Mouse (Mus musculus) midbrain, embryonic 15.5 days (tissue): ENCODE measurements around the gene Icam1. TPM values are rescaled to one million over a fixed set of nuclear protein-coding genes. Genes with fewer than 3 reads are reported as not detected.
A peak's percentile ranks its signal among the peaks of the same experiment; 100 is the strongest.
"Not testable (repeated sequence)": the region's sequence is repeated elsewhere in the genome, so short reads cannot be mapped to it uniquely, and the experiment has no call there.

ENCODE experiments used
- ATAC-seq: fragments of 200-750 bp; cut with Nextera tagmentation; replicated peaks from 2 replicates; pipeline ENCODE4 v1.8.0; 2017; ENCODE audit warnings: moderate TSS enrichment
- H3K27ac ChIP-seq: fragments of 300-500 bp; sonication (generic); 2 replicates; pipeline ENCODE4 v1.5.1; 2015; ENCODE audit warnings: mild to moderate bottlenecking, inconsistent platforms
- H3K27me3 ChIP-seq: fragments of 300-500 bp; sonication (generic); replicated peaks from 2 replicates; pipeline ENCODE4 v1.6.1; 2015; ENCODE audit warnings: inconsistent platforms
- H3K36me3 ChIP-seq: fragments of 300-500 bp; sonication (generic); replicated peaks from 2 replicates; pipeline ENCODE4 v1.6.1; 2015; ENCODE audit warnings: inconsistent platforms
- H3K4me1 ChIP-seq: fragments of 300-500 bp; sonication (generic); 2 replicates; pipeline ENCODE4 v1.6.1; 2015; ENCODE audit warnings: inconsistent platforms
- H3K4me2 ChIP-seq: fragments of 300-500 bp; sonication (generic); 2 replicates; pipeline ENCODE4 v1.6.1; 2015; ENCODE audit warnings: inconsistent platforms, mild to moderate bottlenecking, moderate library complexity
- H3K4me3 ChIP-seq: fragments of 300-500 bp; sonication (generic); 2 replicates; pipeline ENCODE4 v1.5.1; 2015; ENCODE audit warnings: mild to moderate bottlenecking, inconsistent platforms
- H3K9ac ChIP-seq: fragments of 300-500 bp; sonication (generic); 2 replicates; pipeline ENCODE4 v1.6.1; 2015; ENCODE audit warnings: mild to moderate bottlenecking, inconsistent platforms
- H3K9me3 ChIP-seq: fragments of 300-500 bp; sonication (generic); 2 replicates; pipeline ENCODE4 v1.6.1; 2016; ENCODE audit warnings: inconsistent platforms
- WGBS: fragments of 180-500 bp; shearing (Covaris S2); methylation state at CpG from one replicate; pipeline ENCODE4 v1.1.7; 2015; ENCODE audit warnings: mixed read lengths; 5-methylcytosine and 5-hydroxymethylcytosine counted together
- polyA plus RNA-seq: library from polyadenylated mRNA; unstranded; fragments of >200 nt; fragmentation: Nextera tagmentation; extraction: Ambion mirVana; gene quantifications from 2 replicates; pipeline ENCODE4 v1.2.1, GENCODE M21; 2015

The Icam1 gene
- polyA plus RNA-seq, 1 experiment from 2014 or later = 3.3 TPM

DNA sequence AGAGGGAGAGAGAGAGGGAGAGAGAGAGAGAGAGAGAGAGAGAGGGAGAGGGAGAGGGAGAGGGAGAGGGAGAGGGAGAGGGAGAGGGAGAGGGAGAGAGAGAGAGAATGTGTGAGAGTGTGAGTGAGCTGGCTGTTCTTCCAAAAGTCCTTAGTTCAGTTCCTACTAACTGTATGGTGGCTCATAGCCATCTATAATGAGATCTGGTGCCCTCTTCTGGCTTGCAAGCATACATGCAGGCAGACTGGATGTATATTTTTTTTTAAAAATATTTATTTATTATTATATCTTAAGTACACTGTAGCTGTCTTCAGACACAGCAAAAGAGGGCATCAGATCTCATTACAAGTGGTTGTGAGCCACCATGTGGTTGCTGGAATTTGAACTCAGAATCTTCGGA, 17.4 kb upstream of the Icam1 start:
- H3K4me3 ChIP-seq, H3K9ac ChIP-seq, H3K27ac ChIP-seq, H3K4me2 ChIP-seq, H3K4me1 ChIP-seq, H3K36me3 ChIP-seq, ATAC-seq, H3K27me3 ChIP-seq, H3K9me3 ChIP-seq: not testable (repeated sequence)
- 85% methylated on average over 1 of the region's 1 CpGs for WGBS

GRCm38 (mm10) chr9:21000811-21001210, 15.0 kb upstream of the Icam1 start:
- H3K4me3 ChIP-seq = no peak overlapping the region
- peaks cover 14% of the 10 kb centered on the region for H3K4me1 ChIP-seq
- no peaks in the 10 kb centered on the region for H3K9me3 ChIP-seq
- no peak overlapping the region for H3K27ac ChIP-seq
- no peak overlapping the region for H3K9ac ChIP-seq
- no peaks in the 10 kb centered on the region for H3K27me3 ChIP-seq
- H3K4me2 ChIP-seq = no peak overlapping the region
- no peak for ATAC-seq
- peaks cover 7% of the 10 kb centered on the region; the same call in 1 of the 2 replicates for H3K36me3 ChIP-seq

- Histone ChIP-seq H3K27me3 (no peaks in the 10 kb centered on the region), H3K9ac (no peak overlapping the region), H3K36me3 (peaks cover 13% of the 10 kb centered on the region; the same call in 1 of the 2 replicates), H3K9me3 (no peaks in the 10 kb centered on the region), H3K27ac (no peak overlapping the region), H3K4me3 (peak overlapping the region; percentile 63; the same call in 1 of the 2 replicates), H3K4me2 (no peak overlapping the region; the same call in 1 of the 2 replicates), H3K4me1 (peaks cover 14% of the 10 kb centered on the region)
- WGBS = 80% methylated on average over 6 of the region's 6 CpGs
- no peak for ATAC-seq
These were observed 14.1 kb upstream of the Icam1 start for GRCm38 (mm10) chr9:21001651-21002200.

DNA sequence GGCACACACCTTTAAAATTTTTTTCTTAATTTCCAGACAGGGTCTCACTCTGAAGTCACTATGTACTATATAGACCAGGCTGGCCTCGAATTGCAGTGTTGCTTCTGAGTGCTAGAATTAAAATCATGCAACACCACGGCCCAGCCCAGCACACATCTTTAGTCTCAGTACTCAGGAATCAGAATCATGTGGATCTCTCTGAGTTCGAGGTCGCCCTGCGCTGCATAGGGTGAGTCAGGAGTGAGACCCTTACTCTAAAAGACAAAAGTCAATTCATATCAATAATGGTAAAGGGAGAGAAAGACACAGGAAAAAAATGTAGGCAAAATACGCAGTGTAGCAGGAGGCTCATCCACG, 13.5 kb upstream of the Icam1 start:
- no peaks in the 10 kb centered on the region for H3K9me3 ChIP-seq
- peak overlapping the region; percentile 61 for H3K9ac ChIP-seq
- peak; percentile 63 for ATAC-seq
- H3K4me1 ChIP-seq = peaks cover 14% of the 10 kb centered on the region
- no peaks in the 10 kb centered on the region for H3K27me3 ChIP-seq
- H3K4me2 ChIP-seq = peak overlapping the region; percentile 70
- H3K36me3 ChIP-seq = peaks cover 17% of the 10 kb centered on the region; the same call in 1 of the 2 replicates
- WGBS = 11% methylated on average over 7 of the region's 7 CpGs
- peak overlapping the region; percentile 63 for H3K4me3 ChIP-seq
- peak overlapping the region; percentile 77 for H3K27ac ChIP-seq

GRCm38 (mm10) chr9:21002627-21003551, 12.9 kb upstream of the Icam1 start, which contains the start of gene Mrpl4:
Gene Mrpl4, plus strand, starts transcription at chr9:21002738.
- Histone ChIP-seq H3K27ac (peak within 1 kb of the TSS; percentile 77), H3K36me3 (peaks cover 24% of the 10 kb centered on the region; the same call in 1 of the 2 replicates), H3K4me1 (peaks cover 14% of the 10 kb centered on the region), H3K9ac (peak within 1 kb of the TSS; percentile 61), H3K4me3 (peak within 1 kb of the TSS; percentile 63), H3K4me2 (peak within 1 kb of the TSS; percentile 70), H3K9me3 (no peaks in the 10 kb centered on the region), H3K27me3 (no peaks in the 10 kb centered on the region)
- ATAC-seq = peak; percentile 91
- WGBS = under 1% methylated on average over 72 of the region's 72 CpGs

DNA sequence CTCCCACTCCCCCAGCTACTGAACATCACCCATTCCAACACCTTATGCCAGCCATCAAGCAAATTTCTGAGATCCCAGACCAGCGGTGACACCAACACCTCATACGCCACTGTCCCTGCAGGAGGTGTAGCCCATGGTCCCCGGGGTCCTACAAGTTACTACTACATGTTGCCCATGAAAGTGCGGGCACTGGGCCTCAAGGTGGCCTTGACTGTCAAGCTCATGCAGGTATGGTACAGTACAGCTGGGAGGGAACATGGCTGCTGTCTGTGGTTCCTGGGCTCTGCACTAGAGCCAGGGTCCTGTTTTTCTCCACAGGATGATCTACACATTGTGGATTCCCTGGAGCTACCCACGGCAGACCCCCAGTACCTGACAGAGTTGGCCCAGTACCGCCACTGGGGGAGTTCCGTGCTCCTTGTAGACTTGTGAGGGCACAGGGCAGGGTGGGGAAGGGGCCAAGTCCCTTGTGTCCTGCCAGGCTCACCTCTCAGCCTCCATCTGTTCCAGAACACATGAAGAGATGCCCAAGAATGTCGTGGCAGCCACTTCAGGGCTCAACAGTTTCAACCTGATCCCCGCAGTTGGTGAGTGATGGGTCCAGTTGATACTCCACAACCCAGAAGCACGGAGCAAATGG, 8.4 kb upstream of the Icam1 start:
- no peak overlapping the region for H3K4me3 ChIP-seq
- H3K4me2 ChIP-seq = no peak overlapping the region
- no peaks in the 10 kb centered on the region; the same call in 1 of the 2 replicates for H3K27me3 ChIP-seq
- H3K36me3 ChIP-seq = peaks cover 35% of the 10 kb centered on the region
- no peak overlapping the region for H3K27ac ChIP-seq
- H3K4me1 ChIP-seq = peaks cover 11% of the 10 kb centered on the region
- H3K9ac ChIP-seq = no peak overlapping the region
- 93% methylated on average over 10 of the region's 10 CpGs for WGBS
- no peaks in the 10 kb centered on the region for H3K9me3 ChIP-seq
- no peak for ATAC-seq

GRCm38 (mm10) chr9:21008007-21008406, 7.8 kb upstream of the Icam1 start:
- ATAC-seq = no peak
- Histone ChIP-seq H3K4me2 (no peak overlapping the region), H3K9ac (no peak overlapping the region), H3K27me3 (no peaks in the 10 kb centered on the region; the same call in 1 of the 2 replicates), H3K4me1 (peaks cover 11% of the 10 kb centered on the region), H3K9me3 (no peaks in the 10 kb centered on the region), H3K4me3 (no peak overlapping the region), H3K27ac (no peak overlapping the region), H3K36me3 (peaks cover 35% of the 10 kb centered on the region)
- 75% methylated on average over 7 of the region's 7 CpGs for WGBS

GRCm38 (mm10) chr9:21010362-21010761, 5.4 kb upstream of the Icam1 start:
- Histone ChIP-seq H3K4me2 (no peak overlapping the region), H3K9me3 (no peaks in the 10 kb centered on the region), H3K9ac (no peak overlapping the region), H3K4me1 (no peaks in the 10 kb centered on the region), H3K4me3 (no peak overlapping the region), H3K27ac (no peak overlapping the region), H3K36me3 (peaks cover 33% of the 10 kb centered on the region), H3K27me3 (peaks cover 16% of the 10 kb centered on the region)
- ATAC-seq = no peak
- 72% methylated on average over 2 of the region's 2 CpGs for WGBS

DNA sequence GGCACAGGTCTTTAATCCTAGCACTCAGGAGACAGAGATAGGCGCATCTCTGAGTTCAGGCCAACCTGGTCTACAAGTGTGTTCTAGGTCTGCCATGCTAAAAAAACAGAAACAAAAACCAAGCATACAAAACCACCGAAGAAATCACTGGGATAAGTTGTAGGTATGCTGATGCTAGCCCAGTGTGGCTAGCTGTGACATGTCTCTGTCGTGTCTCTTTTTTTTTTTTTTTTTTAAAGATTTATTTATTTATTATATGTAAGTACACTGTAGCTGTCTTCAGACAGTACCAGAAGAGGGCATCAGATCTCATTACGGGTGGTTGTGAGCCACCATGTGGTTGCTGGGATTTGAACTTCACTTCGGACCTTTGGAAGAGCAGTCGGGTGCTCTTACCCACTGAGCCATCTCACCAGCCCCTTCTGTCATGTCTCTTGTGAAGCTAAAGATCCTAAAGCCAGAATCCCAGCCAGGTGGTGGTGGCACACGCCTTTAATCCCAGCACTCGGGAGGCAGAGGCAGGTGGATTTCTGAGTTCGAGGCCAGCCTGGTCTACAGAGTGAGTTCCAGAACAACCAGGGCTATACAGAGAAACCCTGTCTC, 4.7 kb upstream of the Icam1 start:
- Histone ChIP-seq H3K36me3 (peaks cover 26% of the 10 kb centered on the region), H3K27me3 (peaks cover 23% of the 10 kb centered on the region)
- 71% methylated on average over 9 of the region's 9 CpGs for WGBS
- not testable (repeated sequence) for H3K4me2 ChIP-seq, H3K9ac ChIP-seq, H3K9me3 ChIP-seq, H3K4me1 ChIP-seq, H3K4me3 ChIP-seq, H3K27ac ChIP-seq, ATAC-seq

GRCm38 (mm10) chr9:21011846-21012312, 3.9 kb upstream of the Icam1 start:
- Histone ChIP-seq H3K9ac (no peak overlapping the region), H3K9me3 (no peaks in the 10 kb centered on the region), H3K36me3 (peaks cover 20% of the 10 kb centered on the region), H3K27me3 (peaks cover 30% of the 10 kb centered on the region), H3K27ac (no peak overlapping the region), H3K4me1 (0 out of 2 replicates have a peak, but pooled peaks cover 2% of the 10 kb centered on the region), H3K4me3 (no peak overlapping the region), H3K4me2 (no peak overlapping the region)
- no peak for ATAC-seq
- WGBS = 73% methylated on average over 5 of the region's 5 CpGs

DNA sequence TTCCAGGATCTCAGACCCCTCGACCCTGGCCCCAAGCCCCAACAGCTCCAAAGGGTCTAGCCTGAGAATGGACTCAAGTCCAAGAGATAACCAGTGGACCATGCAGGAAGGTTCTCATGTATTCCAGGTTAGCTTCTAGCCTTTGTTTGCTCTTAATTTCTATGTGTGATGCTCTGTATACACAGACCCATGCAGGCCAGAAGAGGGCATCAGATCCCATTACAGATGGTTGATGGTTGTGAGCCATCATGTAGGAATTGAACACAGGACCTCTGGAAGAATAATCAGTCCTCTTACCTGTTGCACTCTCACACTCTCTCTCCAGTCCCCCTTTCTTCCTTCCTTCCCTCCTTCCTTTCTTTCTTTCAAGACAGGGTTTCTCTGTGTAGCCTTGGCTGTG, 3.4 kb upstream of the Icam1 start:
- H3K36me3 ChIP-seq = peaks cover 17% of the 10 kb centered on the region
- H3K27ac ChIP-seq = no peak overlapping the region
- H3K9me3 ChIP-seq = no peaks in the 10 kb centered on the region
- H3K4me2 ChIP-seq = no peak overlapping the region
- H3K4me3 ChIP-seq = no peak overlapping the region
- no peak overlapping the region for H3K9ac ChIP-seq
- H3K4me1 ChIP-seq = 0 out of 2 replicates have a peak, but pooled peaks cover 2% of the 10 kb centered on the region
- no peak for ATAC-seq
- peaks cover 35% of the 10 kb centered on the region for H3K27me3 ChIP-seq
- 52% methylated on average over 1 of the region's 1 CpGs for WGBS
